Mouse (Mus musculus): Measurements from ENCODE around the gene Olfr586. TPM values are rescaled to one million over a fixed set of nuclear protein-coding genes. Genes with fewer than 3 reads are reported as not detected.

Gene Olfr586
- total RNA-seq (2018; cell fraction: chromatin; rRNA removed): not detected
- not detected for total RNA-seq (2018; cell fraction: cytosol; rRNA removed)
- total RNA-seq (2018; cell fraction: nucleus; rRNA removed): not detected
- polyA plus RNA-seq (2018): not detected in 3 replicates

GRCm38 (mm10) chr7:103125538-103125937 lies at the start of gene Olfr586:
Gene Olfr586 (minus strand): TSS chr7:103125638.
- H3K4me3 ChIP-seq (ENCODE audit: inconsistent target): no peak within 1 kb of the TSS
- no peak within 1 kb of the TSS for H3K27ac ChIP-seq
- H3K79me2 ChIP-seq (ENCODE audit: inconsistent target): no peaks in the 10 kb centered on the region
- no peaks in the 10 kb centered on the region for H3K36me3 ChIP-seq (ENCODE audit: inconsistent target)
- WGBS (ENCODE audit: missing documents): 94% methylated on average over 3 of the region's 3 CpGs

- H3K4me3 ChIP-seq (ENCODE audit: inconsistent target): no peak overlapping the region
- no peaks in the 10 kb centered on the region for H3K36me3 ChIP-seq (ENCODE audit: inconsistent target)
- no peaks in the 10 kb centered on the region for H3K79me2 ChIP-seq (ENCODE audit: inconsistent target)
- WGBS (ENCODE audit: missing documents): 76% methylated on average over 5 of the region's 5 CpGs
- H3K27ac ChIP-seq: no peak overlapping the region
These were observed 44.3 kb upstream of the Olfr586 start for GRCm38 (mm10) chr7:103169697-103170096.

DNA sequence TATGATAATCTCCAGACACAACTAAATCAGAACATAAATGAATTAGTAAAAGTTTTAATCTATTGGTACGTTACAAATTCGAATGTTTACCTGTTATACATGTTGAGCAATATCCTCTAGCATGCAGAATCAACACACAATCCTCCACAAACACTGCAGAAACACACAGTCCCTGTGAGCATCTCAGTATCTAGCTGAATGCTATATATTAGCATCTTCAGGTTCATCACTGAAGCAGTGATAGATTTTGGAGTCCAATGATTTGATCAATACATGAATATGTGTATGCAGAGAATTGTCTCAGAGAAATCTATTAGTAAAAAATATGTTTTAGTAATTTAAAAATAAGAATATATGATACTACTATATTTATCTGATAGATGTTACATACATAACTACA lies 30.8 kb upstream of the Olfr586 start, which contains the start of gene Olfr589:
Gene Olfr589 (minus strand): TSS at position 101 of the 400 bp plus-strand sequence.
- no peaks in the 10 kb centered on the region for H3K36me3 ChIP-seq (ENCODE audit: inconsistent target)
- no peak within 1 kb of the TSS for H3K4me3 ChIP-seq (ENCODE audit: inconsistent target)
- 59% methylated on average over 2 of the region's 2 CpGs for WGBS (ENCODE audit: missing documents)
- H3K27ac ChIP-seq: no peak within 1 kb of the TSS
- H3K79me2 ChIP-seq (ENCODE audit: inconsistent target): no peaks in the 10 kb centered on the region

DNA sequence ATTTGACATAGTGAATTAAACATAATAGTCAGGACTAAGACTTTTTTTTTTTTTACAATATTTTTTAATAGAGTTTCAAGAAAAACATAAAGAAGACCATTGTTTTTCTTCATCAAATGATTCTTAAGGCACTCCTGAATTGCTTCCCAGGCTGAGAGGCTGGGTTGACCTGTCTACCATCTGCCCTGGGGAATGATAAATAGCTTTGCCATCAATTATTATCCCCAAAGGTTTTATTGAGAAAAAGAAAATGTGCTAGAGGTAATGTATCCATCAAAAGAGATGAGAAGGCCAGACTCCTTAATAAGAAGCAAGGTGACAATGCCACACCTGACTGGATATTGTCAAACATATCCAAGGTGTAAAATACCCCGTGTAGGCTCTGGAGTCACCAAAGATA lies 15.1 kb upstream of the Olfr586 start, which contains the start of gene Olfr588-ps1:
Gene Olfr588-ps1 (plus strand): TSS at position 301 of the 400 bp plus-strand sequence.
- no peaks in the 10 kb centered on the region for H3K79me2 ChIP-seq (ENCODE audit: inconsistent target)
- 80% methylated on average over 1 of the region's 1 CpGs for WGBS (ENCODE audit: missing documents)
- no peak within 1 kb of the TSS for H3K4me3 ChIP-seq (ENCODE audit: inconsistent target)
- H3K27ac ChIP-seq: no peak within 1 kb of the TSS
- H3K36me3 ChIP-seq (ENCODE audit: inconsistent target): no peaks in the 10 kb centered on the region

DNA sequence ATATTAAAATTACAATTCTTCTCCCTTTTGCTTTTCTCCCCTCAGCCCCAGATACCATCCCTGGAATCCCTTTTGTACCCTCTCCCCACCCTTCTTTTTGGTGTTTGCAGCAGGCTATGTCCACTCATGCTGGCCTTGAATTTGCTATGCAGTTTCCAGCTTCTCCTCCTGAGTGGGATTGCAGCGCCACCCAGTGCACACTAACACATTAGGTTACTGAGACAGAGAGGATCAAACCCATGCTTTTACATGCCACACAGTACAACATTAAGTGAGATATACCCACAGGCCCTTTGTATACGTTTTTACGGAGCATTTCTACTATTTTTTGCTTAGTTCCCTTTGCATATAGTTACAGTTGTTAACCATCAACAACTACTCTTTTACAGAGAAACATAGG lies 6.0 kb downstream of the Olfr586 start:
- Histone ChIP-seq H3K36me3 (ENCODE audit: inconsistent target) (no peaks in the 10 kb centered on the region), H3K4me3 (ENCODE audit: inconsistent target) (no peak overlapping the region), H3K79me2 (ENCODE audit: inconsistent target) (no peaks in the 10 kb centered on the region), H3K27ac (no peak overlapping the region)
- 81% methylated on average over 3 of the region's 3 CpGs for WGBS (ENCODE audit: missing documents)

GRCm38 (mm10) chr7:103097420-103097819 lies 28.0 kb downstream of the Olfr586 start, which contains the start of gene Olfr585:
Gene Olfr585 (plus strand): TSS chr7:103097720.
- Histone ChIP-seq H3K36me3 (ENCODE audit: inconsistent target) (no peaks in the 10 kb centered on the region), H3K79me2 (ENCODE audit: inconsistent target) (no peaks in the 10 kb centered on the region), H3K27ac (no peak within 1 kb of the TSS), H3K4me3 (ENCODE audit: inconsistent target) (no peak within 1 kb of the TSS)
- WGBS (ENCODE audit: missing documents): 89% methylated on average over 1 of the region's 1 CpGs

DNA sequence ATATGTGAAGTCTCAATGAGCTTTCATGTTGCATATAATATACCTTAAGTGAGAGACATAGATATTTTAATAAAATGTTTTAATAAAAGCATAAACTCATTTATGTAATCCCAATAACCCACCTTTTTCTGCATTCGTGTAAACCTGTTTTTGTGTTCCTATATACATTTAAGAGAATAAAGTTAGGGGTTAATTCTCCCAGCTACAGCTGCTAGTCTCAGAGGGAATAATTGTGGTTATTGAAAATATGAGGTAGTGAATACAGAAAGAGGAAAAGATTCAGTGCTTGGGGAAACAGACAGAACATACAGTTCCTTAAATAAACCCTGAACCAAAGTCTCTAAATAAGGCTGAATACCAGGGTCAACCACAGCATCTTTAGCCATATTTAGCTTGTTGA lies 43.9 kb downstream of the Olfr586 start, which contains the start of gene Olfr584:
Gene Olfr584 (plus strand): TSS at position 301 of the 400 bp plus-strand sequence.
- 60% methylated on average over 1 of the region's 1 CpGs for WGBS (ENCODE audit: missing documents)
- no peaks in the 10 kb centered on the region for H3K79me2 ChIP-seq (ENCODE audit: inconsistent target)
- H3K27ac ChIP-seq: no peak within 1 kb of the TSS
- H3K36me3 ChIP-seq (ENCODE audit: inconsistent target): no peaks in the 10 kb centered on the region
- H3K4me3 ChIP-seq (ENCODE audit: inconsistent target): no peak within 1 kb of the TSS

Other genes starting within 250 kb of the Olfr586 start
- not detected in 3 replicates for gene Olfr568, start 248.5 kb downstream of the Olfr586 start, polyA plus RNA-seq (2018)
- gene Olfr569, start 234.8 kb downstream of the Olfr586 start, polyA plus RNA-seq (2018): not detected in 3 replicates
- gene Olfr570, start 231.1 kb downstream of the Olfr586 start, polyA plus RNA-seq (2018): not detected in 3 replicates
- not detected in 3 replicates for gene Olfr571, start 208.1 kb downstream of the Olfr586 start, polyA plus RNA-seq (2018)
- not detected in 3 replicates for gene Olfr572, start 201.2 kb downstream of the Olfr586 start, polyA plus RNA-seq (2018)
- not detected in 3 replicates for gene Olfr573-ps1, start 183.1 kb downstream of the Olfr586 start, polyA plus RNA-seq (2018)
- not detected in 3 replicates for gene Olfr574, start 177.2 kb downstream of the Olfr586 start, polyA plus RNA-seq (2018)
- not detected in 3 replicates for gene Olfr575, start 166.9 kb downstream of the Olfr586 start, polyA plus RNA-seq (2018)
- gene Olfr576, start 163.0 kb downstream of the Olfr586 start, polyA plus RNA-seq (2018): not detected in 3 replicates
- not detected in 3 replicates for gene Olfr577, start 149.7 kb downstream of the Olfr586 start, polyA plus RNA-seq (2018)
- not detected in 3 replicates for gene Olfr578, start 136.3 kb downstream of the Olfr586 start, polyA plus RNA-seq (2018)
- not detected in 3 replicates for gene Olfr582, start 87.6 kb downstream of the Olfr586 start, polyA plus RNA-seq (2018)
- gene Olfr583, start 74.3 kb downstream of the Olfr586 start, polyA plus RNA-seq (2018): not detected in 3 replicates
- gene Olfr584, start 43.8 kb downstream of the Olfr586 start, polyA plus RNA-seq (2018): not detected in 3 replicates
- gene Olfr585, start 27.9 kb downstream of the Olfr586 start, polyA plus RNA-seq (2018): not detected in 3 replicates
- gene Olfr588-ps1, start 15.2 kb upstream of the Olfr586 start, polyA plus RNA-seq (2018): not detected in 3 replicates
- gene Olfr589, start 30.7 kb upstream of the Olfr586 start, polyA plus RNA-seq (2018): not detected in 3 replicates
- not detected in 3 replicates for gene Olfr591, start 52.7 kb upstream of the Olfr586 start, polyA plus RNA-seq (2018)
- not detected in 3 replicates for gene Olfr592, start 59.2 kb upstream of the Olfr586 start, polyA plus RNA-seq (2018)
- gene Olfr593, start 86.2 kb upstream of the Olfr586 start, polyA plus RNA-seq (2018): not detected in 3 replicates
- not detected in 3 replicates for gene Olfr594, start 91.4 kb upstream of the Olfr586 start, polyA plus RNA-seq (2018)
- not detected in 3 replicates for gene Usp17ld, start 126.9 kb upstream of the Olfr586 start, polyA plus RNA-seq (2018)
- gene Olfr596, start 180.0 kb upstream of the Olfr586 start, polyA plus RNA-seq (2018): not detected in 3 replicates
- not detected in 3 replicates for gene Olfr597, start 190.7 kb upstream of the Olfr586 start, polyA plus RNA-seq (2018)
- not detected in 3 replicates for gene Olfr598, start 197.9 kb upstream of the Olfr586 start, polyA plus RNA-seq (2018)
- not detected in 3 replicates for gene Olfr599, start 210.3 kb upstream of the Olfr586 start, polyA plus RNA-seq (2018)
- gene Olfr600, start 224.0 kb upstream of the Olfr586 start, polyA plus RNA-seq (2018): not detected in 3 replicates
- gene Olfr601, start 237.0 kb upstream of the Olfr586 start, polyA plus RNA-seq (2018): not detected in 3 replicates